Mouse (Mus musculus): ENCODE results near the gene Map3k3. TPM values are rescaled to one million over a fixed set of nuclear protein-coding genes. Genes with fewer than 3 reads are reported as not detected.
"Not testable (repeated sequence)": the region's sequence is repeated elsewhere in the genome, so short reads cannot be mapped to it uniquely, and the experiment has no call there.

The Map3k3 gene
- polyA plus RNA-seq, 1 experiment from 2014 or later = 26.0 TPM

DNA sequence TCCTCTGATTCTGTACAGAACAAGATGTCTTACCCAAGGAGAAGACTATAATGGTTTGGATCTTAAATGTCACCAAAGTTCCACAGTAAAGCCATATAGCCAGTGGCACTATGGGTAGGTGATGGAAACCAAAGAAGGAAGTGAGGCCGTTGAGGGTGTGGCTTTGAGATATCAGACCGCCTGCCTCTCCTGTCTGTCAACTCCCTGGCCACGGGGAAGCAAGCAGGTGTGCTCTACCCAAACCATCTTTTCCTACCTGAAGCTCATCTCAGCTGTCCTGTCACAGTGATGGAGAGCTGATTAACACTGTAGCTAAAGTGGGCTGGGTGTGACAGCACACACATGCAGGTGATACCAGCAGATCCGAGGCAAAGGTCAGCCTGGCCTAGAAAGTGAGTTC lies 113.9 kb downstream of the Map3k3 start:
- Histone ChIP-seq H3K36me3 (ENCODE audit: insufficient read depth, low read length) (peaks cover 14% of the 10 kb centered on the region; the same call in 1 of the 2 replicates), H3K9me3 (ENCODE audit: low read length) (no peaks in the 10 kb centered on the region), H3K27ac (ENCODE audit: low read length) (no peak overlapping the region), H3K4me3 (ENCODE audit: low read depth, low read length) (no peak overlapping the region), H3K9ac (replicated peaks; ENCODE audit: low read depth) (no peak overlapping the region), H3K4me2 (replicated peaks; ENCODE audit: low read depth, low read length) (no peak overlapping the region), H3K27me3 (replicated peaks; ENCODE audit: insufficient read depth, low read length) (no peaks in the 10 kb centered on the region), H3K4me1 (ENCODE audit: insufficient read depth, low read depth, low read length) (no peaks in the 10 kb centered on the region)
- DNase-seq (ENCODE audit: low spot score) (no peak), ATAC-seq (no peak)
- no peak for TF ChIP-seq EP300 (IDR thresholded peaks at IDR 0.05)
- no peak for TF ChIP-seq CTCF (IDR thresholded peaks at IDR 0.05)
- 79% methylated on average over 4 of the region's 4 CpGs for WGBS

DNA sequence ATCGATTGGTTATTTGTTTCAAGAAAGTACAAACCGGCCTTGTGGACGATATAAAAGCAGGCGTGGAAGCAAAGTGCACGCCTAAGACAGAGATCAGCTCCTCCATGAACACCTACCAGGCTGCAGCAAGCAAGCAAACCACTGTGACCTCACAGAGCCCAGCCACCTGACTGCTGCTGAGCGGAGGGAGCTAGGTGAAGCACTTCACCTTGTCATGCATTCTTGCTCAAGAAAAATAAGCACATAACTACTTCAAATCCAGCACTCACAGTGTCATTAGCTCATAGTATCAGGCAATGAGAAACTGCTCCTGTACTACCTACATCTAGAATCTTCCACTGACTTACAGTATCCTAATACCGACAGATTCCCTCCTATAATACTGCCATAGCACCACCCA lies 115.6 kb downstream of the Map3k3 start:
- H3K4me1 ChIP-seq (ENCODE audit: insufficient read depth, low read depth, low read length); H3K4me2 ChIP-seq (replicated peaks; ENCODE audit: low read depth, low read length); H3K9ac ChIP-seq (replicated peaks; ENCODE audit: low read depth); H3K4me3 ChIP-seq (ENCODE audit: low read depth, low read length); H3K27me3 ChIP-seq (replicated peaks; ENCODE audit: insufficient read depth, low read length); H3K27ac ChIP-seq (ENCODE audit: low read length); H3K9me3 ChIP-seq (ENCODE audit: low read length): not testable (repeated sequence)
- WGBS = 91% methylated on average over 7 of the region's 7 CpGs
- peak; percentile 15 for DNase-seq (ENCODE audit: low spot score)
- peaks cover 23% of the 10 kb centered on the region; the same call in 1 of the 2 replicates for H3K36me3 ChIP-seq (ENCODE audit: insufficient read depth, low read length)
- ATAC-seq = peak; percentile 70

DNA sequence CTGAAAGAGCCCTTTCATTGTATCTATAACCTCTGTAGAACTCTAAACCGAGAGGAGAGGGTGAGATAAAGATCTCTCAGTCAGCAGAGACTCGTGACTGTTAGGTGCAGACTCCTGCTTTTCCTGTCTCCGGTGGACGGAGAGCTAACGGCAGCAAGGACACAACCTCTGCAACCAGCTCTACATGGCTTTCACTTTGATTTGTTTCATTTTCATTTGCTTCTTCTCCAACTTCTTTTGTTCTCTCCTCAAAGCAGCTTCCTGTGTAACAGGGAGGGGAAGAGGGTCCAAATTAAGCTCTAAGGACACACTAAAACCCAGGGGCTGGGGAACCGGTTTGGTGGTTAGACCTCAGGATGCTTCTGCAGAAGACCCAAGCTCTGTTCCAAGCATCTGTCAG lies 116.3 kb downstream of the Map3k3 start:
- no peak for ATAC-seq
- no peak overlapping the region for H3K9ac ChIP-seq (replicated peaks; ENCODE audit: low read depth)
- no peak overlapping the region for H3K4me2 ChIP-seq (replicated peaks; ENCODE audit: low read depth, low read length)
- TF ChIP-seq CTCF (IDR thresholded peaks at IDR 0.05) = no peak
- TF ChIP-seq EP300 (IDR thresholded peaks at IDR 0.05) = no peak
- no peaks in the 10 kb centered on the region for H3K9me3 ChIP-seq (ENCODE audit: low read length)
- no peak for DNase-seq (ENCODE audit: low spot score)
- 67% methylated on average over 6 of the region's 6 CpGs for WGBS
- H3K36me3 ChIP-seq (ENCODE audit: insufficient read depth, low read length) = peaks cover 23% of the 10 kb centered on the region; the same call in 1 of the 2 replicates
- no peak overlapping the region for H3K27ac ChIP-seq (ENCODE audit: low read length)
- no peaks in the 10 kb centered on the region for H3K4me1 ChIP-seq (ENCODE audit: insufficient read depth, low read depth, low read length)
- no peak overlapping the region for H3K4me3 ChIP-seq (ENCODE audit: low read depth, low read length)
- H3K27me3 ChIP-seq (replicated peaks; ENCODE audit: insufficient read depth, low read length) = no peaks in the 10 kb centered on the region

DNA sequence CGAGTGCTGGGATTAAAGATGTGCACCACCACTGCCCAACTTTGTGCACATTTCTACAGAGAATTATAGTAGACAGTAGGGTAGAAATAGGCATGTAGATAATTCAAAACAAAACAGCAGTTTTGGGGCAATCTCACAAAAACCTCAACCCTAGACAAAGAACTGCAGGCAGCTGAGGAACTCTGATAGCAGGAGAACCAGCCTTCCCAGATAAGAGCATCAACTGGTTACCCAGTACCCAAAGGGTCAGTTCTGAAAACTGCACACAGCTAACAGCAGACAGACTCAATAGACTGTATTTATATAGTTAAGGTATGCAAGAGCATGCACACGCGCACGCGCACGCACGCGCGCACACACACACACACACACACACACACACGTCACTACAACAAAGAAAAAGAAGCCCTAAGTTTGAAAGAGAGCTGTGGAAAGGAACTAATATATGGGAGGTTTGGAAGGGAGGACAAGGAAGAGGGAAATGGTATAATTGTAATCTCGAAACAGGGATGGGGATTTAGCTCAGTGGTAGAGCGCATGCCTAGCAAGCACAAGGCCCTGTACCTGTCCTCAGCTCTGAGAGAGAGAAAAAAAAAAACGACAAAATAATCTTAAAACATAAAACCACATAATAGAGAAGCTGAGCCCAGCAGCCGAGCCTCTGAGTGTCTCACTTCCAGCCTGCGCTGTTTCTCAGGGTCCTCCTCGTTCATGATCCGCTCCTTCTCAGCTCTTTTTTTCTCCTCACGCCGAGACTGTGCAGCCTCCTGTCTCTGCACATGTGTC lies 117.1 kb downstream of the Map3k3 start:
- ATAC-seq = no peak
- WGBS = 87% methylated on average over 19 of the region's 19 CpGs
- Histone ChIP-seq H3K36me3 (ENCODE audit: insufficient read depth, low read length) (peaks cover 25% of the 10 kb centered on the region; the same call in 1 of the 2 replicates), H3K27ac (ENCODE audit: low read length) (no peak overlapping the region), H3K4me3 (ENCODE audit: low read depth, low read length) (no peak overlapping the region), H3K4me2 (replicated peaks; ENCODE audit: low read depth, low read length) (no peak overlapping the region), H3K4me1 (ENCODE audit: insufficient read depth, low read depth, low read length) (no peaks in the 10 kb centered on the region), H3K9ac (replicated peaks; ENCODE audit: low read depth) (no peak overlapping the region), H3K27me3 (replicated peaks; ENCODE audit: insufficient read depth, low read length) (no peaks in the 10 kb centered on the region), H3K9me3 (ENCODE audit: low read length) (no peaks in the 10 kb centered on the region)
- TF ChIP-seq EP300 (IDR thresholded peaks at IDR 0.05) (no peak), CTCF (IDR thresholded peaks at IDR 0.05) (no peak)
- DNase-seq (ENCODE audit: low spot score) = no peak

DNA sequence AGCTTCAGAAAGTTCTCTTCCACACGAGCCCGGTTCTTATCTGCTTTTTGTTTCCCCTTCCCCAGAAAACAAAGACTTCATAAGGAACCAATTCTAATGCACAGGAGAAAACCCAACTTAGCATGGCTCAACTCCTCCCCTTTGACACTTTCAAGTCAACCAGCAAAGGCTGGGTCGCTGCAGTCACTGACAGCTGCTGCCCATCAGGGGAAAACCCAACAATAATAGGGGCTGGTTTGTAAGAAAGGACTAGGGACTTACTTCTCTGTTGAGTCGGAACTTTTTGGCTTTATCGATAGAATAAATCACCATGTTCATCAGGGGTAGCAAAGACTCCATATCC lies 117.7 kb downstream of the Map3k3 start, which contains the start of gene Strada:
TSS of gene Strada (minus strand) at position 46 of the 343 bp plus-strand sequence.
- no peak within 1 kb of the TSS for H3K9ac ChIP-seq (replicated peaks; ENCODE audit: low read depth)
- H3K36me3 ChIP-seq (ENCODE audit: insufficient read depth, low read length) = peaks cover 30% of the 10 kb centered on the region; the same call in 1 of the 2 replicates
- H3K4me3 ChIP-seq (ENCODE audit: low read depth, low read length) = no peak within 1 kb of the TSS
- H3K27me3 ChIP-seq (replicated peaks; ENCODE audit: insufficient read depth, low read length) = no peaks in the 10 kb centered on the region
- no peak within 1 kb of the TSS for H3K4me2 ChIP-seq (replicated peaks; ENCODE audit: low read depth, low read length)
- WGBS = 73% methylated on average over 5 of the region's 5 CpGs
- H3K9me3 ChIP-seq (ENCODE audit: low read length) = no peaks in the 10 kb centered on the region
- TF ChIP-seq CTCF (IDR thresholded peaks at IDR 0.05) = no peak
- TF ChIP-seq EP300 (IDR thresholded peaks at IDR 0.05) = no peak
- DNase-seq (ENCODE audit: low spot score) = no peak
- no peak within 1 kb of the TSS for H3K27ac ChIP-seq (ENCODE audit: low read length)
- ATAC-seq = no peak
- H3K4me1 ChIP-seq (ENCODE audit: insufficient read depth, low read depth, low read length) = no peaks in the 10 kb centered on the region

Other genes starting within 250 kb of the Map3k3 start
- gene Cyb561, start 131.3 kb upstream of the Map3k3 start, polyA plus RNA-seq (2015; fragmentation: Nextera tagmentation; extraction: Ambion mirVana) = 70.5 and 72.2 TPM in 2 replicates
- gene Ace, start 116.7 kb upstream of the Map3k3 start, polyA plus RNA-seq (2015; fragmentation: Nextera tagmentation; extraction: Ambion mirVana) = 73.6 and 74.6 TPM in 2 replicates
- gene Ace3, start 89.9 kb upstream of the Map3k3 start, polyA plus RNA-seq (2015; fragmentation: Nextera tagmentation; extraction: Ambion mirVana) = 2.0 and 2.1 TPM in 2 replicates
- gene Kcnh6, start 76.5 kb upstream of the Map3k3 start, polyA plus RNA-seq (2015; fragmentation: Nextera tagmentation; extraction: Ambion mirVana) = 0.14 and 0.32 TPM in 2 replicates
- gene Dcaf7, start 47.7 kb upstream of the Map3k3 start, polyA plus RNA-seq (2015; fragmentation: Nextera tagmentation; extraction: Ambion mirVana) = 26.6 and 28.9 TPM in 2 replicates
- gene Taco1, start 18.6 kb upstream of the Map3k3 start, polyA plus RNA-seq (2015; fragmentation: Nextera tagmentation; extraction: Ambion mirVana) = 5.1 and 5.7 TPM in 2 replicates
- gene Gm10840, start 76.2 kb downstream of the Map3k3 start, polyA plus RNA-seq (2015; fragmentation: Nextera tagmentation; extraction: Ambion mirVana) = not detected in 2 replicates
- 225 and 226 TPM in 2 replicates for gene Limd2, start 76.2 kb downstream of the Map3k3 start, polyA plus RNA-seq (2015; fragmentation: Nextera tagmentation; extraction: Ambion mirVana)
- 14.9 and 15.4 TPM in 2 replicates for gene Strada, start 117.6 kb downstream of the Map3k3 start, polyA plus RNA-seq (2015; fragmentation: Nextera tagmentation; extraction: Ambion mirVana)
- gene Ccdc47, start 131.7 kb downstream of the Map3k3 start, polyA plus RNA-seq (2015; fragmentation: Nextera tagmentation; extraction: Ambion mirVana) = 67.7 and 71.1 TPM in 2 replicates
- 35.3 and 38.4 TPM in 2 replicates for gene Ddx42, start 132.3 kb downstream of the Map3k3 start, polyA plus RNA-seq (2015; fragmentation: Nextera tagmentation; extraction: Ambion mirVana)
- gene Ftsj3, start 171.5 kb downstream of the Map3k3 start, polyA plus RNA-seq (2015; fragmentation: Nextera tagmentation; extraction: Ambion mirVana) = 18.7 and 19.0 TPM in 2 replicates
- gene Psmc5, start 171.5 kb downstream of the Map3k3 start, polyA plus RNA-seq (2015; fragmentation: Nextera tagmentation; extraction: Ambion mirVana) = 150 and 153 TPM in 2 replicates
- 46.9 and 55.5 TPM in 2 replicates for gene Smarcd2, start 188.4 kb downstream of the Map3k3 start, polyA plus RNA-seq (2015; fragmentation: Nextera tagmentation; extraction: Ambion mirVana)
- 0.06 and 0.07 TPM in 2 replicates for gene Tcam1, start 192.1 kb downstream of the Map3k3 start, polyA plus RNA-seq (2015; fragmentation: Nextera tagmentation; extraction: Ambion mirVana)
- gene Gh, start 217.3 kb downstream of the Map3k3 start, polyA plus RNA-seq (2015; fragmentation: Nextera tagmentation; extraction: Ambion mirVana) = not detected in 2 replicates
- gene Cd79b, start 230.1 kb downstream of the Map3k3 start, polyA plus RNA-seq (2015; fragmentation: Nextera tagmentation; extraction: Ambion mirVana) = 10.8 and 11.8 TPM in 2 replicates

Measured in lung, postnatal 0 days (tissue).